Mouse (Mus musculus) embryonic facial prominence, embryonic 10.5 days (tissue): ENCODE measurements around the gene Shc1. TPM values are rescaled to one million over a fixed set of nuclear protein-coding genes. Genes with fewer than 3 reads are reported as not detected.

ENCODE experiments used
- DNase-seq: peaks from one replicate; pipeline ENCODE4 v3.0.0-alpha.2; 2017; ENCODE audit warnings: low spot score
- H3K27ac ChIP-seq: fragments of 300-500 bp; sonication (generic); replicated peaks from 2 replicates; pipeline ENCODE4 v1.5.1; 2016; ENCODE audit warnings: mild to moderate bottlenecking
- H3K27me3 ChIP-seq: fragments of 300-500 bp; sonication (generic); replicated peaks from 2 replicates; pipeline ENCODE4 v1.6.1; 2016; ENCODE audit warnings: low read depth, mild to moderate bottlenecking; ENCODE audit not compliant: poor library complexity, severe bottlenecking
- H3K36me3 ChIP-seq: fragments of 300-500 bp; sonication (generic); replicated peaks from 2 replicates; pipeline ENCODE4 v1.6.1; 2016; ENCODE audit warnings: mild to moderate bottlenecking, moderate library complexity
- H3K4me1 ChIP-seq: fragments of 300-500 bp; sonication (generic); 2 replicates; pipeline ENCODE4 v1.6.1; 2016
- H3K4me3 ChIP-seq: fragments of 300-500 bp; sonication (generic); 2 replicates; pipeline ENCODE4 v1.5.1; 2016; ENCODE audit warnings: mild to moderate bottlenecking, moderate library complexity
- H3K9me3 ChIP-seq: fragments of 300-500 bp; sonication (generic); 2 replicates; pipeline ENCODE4 v1.6.1; 2016; ENCODE audit warnings: mild to moderate bottlenecking
- WGBS: fragments of 180-500 bp; shearing (Covaris S2); methylation state at CpG from one replicate; pipeline ENCODE4 v1.1.7; 2016; 5-methylcytosine and 5-hydroxymethylcytosine counted together
- polyA plus RNA-seq: library from polyadenylated mRNA; unstranded; fragments of >200 nt; fragmentation: Nextera tagmentation; extraction: Ambion mirVana; gene quantifications from 2 replicates; pipeline ENCODE4 v1.2.1, GENCODE M21; 2016

Gene Shc1
- polyA plus RNA-seq, 1 experiment from 2014 or later, result 82.0 TPM

DNA sequence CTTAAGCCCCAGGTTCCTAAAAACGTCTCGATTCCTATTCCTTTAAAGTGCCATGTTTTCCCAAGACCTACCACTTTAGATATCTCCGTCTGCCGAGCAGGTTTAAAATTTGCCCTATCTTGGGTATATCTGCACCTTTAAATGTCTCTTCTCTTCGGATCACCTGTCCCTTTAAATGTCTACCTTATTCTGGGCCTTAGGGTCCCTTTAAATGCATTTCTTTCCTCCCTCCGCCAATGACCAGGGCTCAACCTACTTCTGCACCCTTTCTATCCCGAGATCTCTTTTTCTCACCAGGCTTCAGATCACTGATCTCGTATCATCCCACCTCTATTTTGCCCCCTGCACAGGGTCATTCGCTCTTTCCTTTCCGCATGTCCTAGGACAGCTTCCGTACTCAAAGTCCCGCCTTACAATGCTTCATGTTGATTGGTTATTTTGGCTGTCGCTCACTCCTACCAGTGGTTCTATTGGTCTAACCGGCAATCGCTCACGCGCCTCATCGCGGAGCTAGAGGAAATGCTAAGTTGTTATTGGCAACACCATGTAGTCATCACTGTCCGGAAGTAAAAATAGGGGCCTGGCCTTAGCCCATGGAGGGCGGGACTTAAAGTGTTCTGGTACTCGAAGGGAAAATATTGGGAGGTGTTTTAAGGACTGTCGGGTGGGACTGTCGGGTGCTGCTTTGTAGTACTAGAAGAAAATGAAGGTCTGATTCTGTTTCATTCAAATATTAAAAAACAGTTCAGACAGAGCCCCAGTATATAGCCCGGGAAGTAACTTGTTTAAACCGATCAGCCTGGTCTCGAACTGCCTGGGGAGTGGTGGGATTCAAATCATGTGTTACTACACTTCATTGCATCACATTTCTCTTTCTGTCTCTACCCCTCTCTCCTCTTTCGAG lies 6.5 kb upstream of the Shc1 start, which contains the start of gene Flad1:
TSS of gene Flad1 (minus strand) at position 381 of the 904 bp plus-strand sequence.
- Histone ChIP-seq H3K4me1 (peaks cover 17% of the 10 kb centered on the region), H3K27me3 (no peaks in the 10 kb centered on the region), H3K9me3 (no peaks in the 10 kb centered on the region), H3K4me3 (peak within 1 kb of the TSS; percentile 62), H3K27ac (peak within 1 kb of the TSS; percentile 62), H3K36me3 (peaks cover 61% of the 10 kb centered on the region)
- 6% methylated on average over 28 of the region's 28 CpGs for WGBS
- peak; percentile 95 for DNase-seq

DNA sequence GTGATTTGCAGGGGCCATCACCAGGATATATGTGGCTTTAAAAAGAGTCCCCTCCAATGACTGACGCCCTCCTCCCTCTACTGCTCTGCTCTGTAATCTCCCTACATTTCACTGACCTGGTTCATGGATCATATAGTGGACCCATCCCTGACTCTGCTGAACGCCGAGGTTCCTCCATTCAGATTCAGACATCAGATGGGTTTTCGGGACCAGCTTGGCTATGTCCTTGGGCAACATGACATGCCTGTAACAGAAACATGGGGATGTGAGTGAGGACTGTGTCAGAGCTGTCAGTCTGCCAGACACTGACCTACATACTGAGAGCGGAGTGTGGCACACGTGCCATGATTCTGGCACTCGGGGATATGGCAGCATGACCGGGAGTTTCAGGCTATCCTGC lies 2.1 kb upstream of the Shc1 start:
- no peaks in the 10 kb centered on the region for H3K27me3 ChIP-seq
- no peaks in the 10 kb centered on the region for H3K9me3 ChIP-seq
- peaks cover 40% of the 10 kb centered on the region for H3K36me3 ChIP-seq
- no peak overlapping the region for H3K27ac ChIP-seq
- no peak for DNase-seq
- H3K4me1 ChIP-seq, result peaks cover 34% of the 10 kb centered on the region
- WGBS, result 96% methylated on average over 8 of the region's 8 CpGs
- peak overlapping the region; percentile 76 for H3K4me3 ChIP-seq

DNA sequence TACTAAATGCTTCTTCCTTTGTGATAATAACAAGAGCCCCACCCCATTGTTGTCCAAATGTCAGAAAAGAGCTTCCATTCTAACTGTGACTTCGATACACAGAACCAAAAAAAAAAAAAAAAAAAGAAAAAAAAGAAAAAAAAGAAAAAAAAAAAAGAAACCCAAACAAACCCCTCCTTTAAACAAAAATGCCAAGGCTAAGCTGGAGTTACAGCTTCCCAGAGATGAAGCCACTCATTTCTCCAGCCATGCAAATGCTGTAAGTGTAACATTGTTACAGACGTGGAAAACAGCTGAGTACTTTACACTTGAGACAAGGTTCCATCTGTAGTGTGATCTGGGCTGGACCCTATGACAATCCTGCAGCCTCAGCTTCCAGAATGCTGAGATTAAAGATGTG lies 1.1 kb upstream of the Shc1 start:
- Histone ChIP-seq H3K4me1 (peaks cover 40% of the 10 kb centered on the region), H3K9me3 (no peaks in the 10 kb centered on the region), H3K27me3 (no peaks in the 10 kb centered on the region), H3K4me3 (peak overlapping the region; percentile 76), H3K36me3 (peaks cover 40% of the 10 kb centered on the region), H3K27ac (peak overlapping the region; percentile 92)
- 36% methylated on average over 2 of the region's 2 CpGs for WGBS
- DNase-seq, result no peak

DNA sequence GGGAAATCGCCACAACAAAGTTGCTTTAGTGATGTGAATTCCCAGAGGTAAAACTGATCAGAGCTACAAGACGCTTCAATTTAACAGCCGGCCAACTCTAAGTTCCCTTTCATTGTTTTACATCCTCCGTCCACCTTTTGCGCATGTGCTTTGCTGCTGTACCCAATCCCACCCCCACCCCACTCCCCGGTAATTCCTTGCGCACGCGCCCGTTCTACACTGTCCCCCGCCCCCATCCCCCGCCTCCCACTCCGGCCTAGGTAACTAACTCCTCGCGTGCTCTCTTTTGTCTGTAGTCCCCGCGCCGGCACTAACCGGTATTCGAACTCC lies 438 bp upstream of the Shc1 start:
- no peaks in the 10 kb centered on the region for H3K27me3 ChIP-seq
- under 1% methylated on average over 20 of the region's 20 CpGs for WGBS
- H3K9me3 ChIP-seq, result no peaks in the 10 kb centered on the region
- H3K4me1 ChIP-seq, result peaks cover 47% of the 10 kb centered on the region
- H3K36me3 ChIP-seq, result peaks cover 40% of the 10 kb centered on the region
- peak overlapping the region; percentile 92 for H3K27ac ChIP-seq
- DNase-seq, result no peak
- peak overlapping the region; percentile 76 for H3K4me3 ChIP-seq

DNA sequence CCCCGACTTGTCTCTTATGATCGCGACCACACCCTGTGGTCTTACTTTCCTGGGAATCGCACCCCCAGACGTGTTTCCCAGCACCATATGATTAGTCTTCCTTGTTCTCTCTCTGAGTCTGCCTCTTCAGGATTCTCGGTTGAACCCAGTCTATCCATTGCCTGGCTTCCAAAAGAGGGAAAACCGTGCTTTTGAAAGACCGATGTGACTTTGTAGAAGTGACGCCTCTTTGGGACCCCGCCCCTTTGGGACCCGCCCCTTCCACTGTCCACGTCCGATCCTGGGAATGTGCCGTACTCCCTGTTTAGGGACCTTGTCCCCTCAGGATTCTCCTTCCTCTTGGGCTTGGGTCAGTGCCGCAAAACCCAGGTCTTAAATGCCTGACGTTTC lies 613 bp downstream of the Shc1 start:
- WGBS, result under 1% methylated on average over 16 of the region's 16 CpGs
- Histone ChIP-seq H3K27me3 (no peaks in the 10 kb centered on the region), H3K9me3 (no peaks in the 10 kb centered on the region), H3K4me3 (peak overlapping the region; percentile 76), H3K4me1 (peaks cover 56% of the 10 kb centered on the region), H3K27ac (peak overlapping the region; percentile 92), H3K36me3 (peaks cover 40% of the 10 kb centered on the region)
- DNase-seq, result peak; percentile 88

DNA sequence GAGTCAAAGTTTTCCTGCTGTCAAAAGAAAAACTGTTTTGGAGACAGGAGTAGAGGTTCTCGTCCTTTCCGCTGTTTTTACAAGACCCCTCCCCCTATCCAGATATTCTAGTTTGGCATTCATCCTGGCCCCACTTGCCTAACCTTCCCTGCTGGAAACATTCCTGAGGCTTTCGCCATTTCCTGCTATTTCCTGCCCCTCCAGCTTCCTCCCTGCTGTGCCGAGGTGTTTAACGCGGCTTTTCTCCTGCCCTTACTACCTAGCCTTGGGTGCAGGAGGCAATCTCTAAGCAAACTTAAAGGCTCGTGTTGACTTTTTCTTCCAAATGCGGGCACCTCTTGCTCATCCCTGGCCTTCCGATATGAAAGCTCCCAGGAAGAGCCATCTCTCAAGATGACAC lies 1.3 kb downstream of the Shc1 start:
- DNase-seq, result peak; percentile 56

DNA sequence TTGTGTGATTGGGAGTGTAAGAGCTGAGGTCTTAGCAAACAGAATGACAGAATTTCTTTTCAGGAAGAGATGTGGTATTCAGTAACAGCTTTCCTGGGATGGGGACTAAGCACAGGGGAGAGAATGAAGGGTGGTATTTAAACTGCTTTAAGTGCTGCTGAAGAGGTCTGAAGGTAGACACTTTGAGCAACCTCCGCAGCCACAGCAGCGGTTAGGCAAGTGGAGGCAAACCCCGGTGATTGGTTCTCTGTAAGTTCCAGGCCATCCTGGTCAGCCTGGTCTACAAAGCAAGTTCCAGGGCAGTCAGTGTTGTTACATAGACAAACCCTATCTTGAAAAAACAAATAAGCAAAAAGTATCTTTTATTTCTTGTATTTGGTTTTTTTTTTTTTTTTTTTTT lies 1.7 kb downstream of the Shc1 start:
- WGBS, result 23% methylated on average over 3 of the region's 3 CpGs
- H3K4me1 ChIP-seq, result peaks cover 64% of the 10 kb centered on the region

More for the DNA sequence above, 1.3 kb downstream of the Shc1 start:
- Histone ChIP-seq H3K9me3 (no peaks in the 10 kb centered on the region), H3K4me1 (peaks cover 62% of the 10 kb centered on the region), H3K27me3 (no peaks in the 10 kb centered on the region), H3K36me3 (peaks cover 40% of the 10 kb centered on the region), H3K4me3 (peak overlapping the region; percentile 76), H3K27ac (peak overlapping the region; percentile 92)
- WGBS, result 2% methylated on average over 9 of the region's 9 CpGs

DNA sequence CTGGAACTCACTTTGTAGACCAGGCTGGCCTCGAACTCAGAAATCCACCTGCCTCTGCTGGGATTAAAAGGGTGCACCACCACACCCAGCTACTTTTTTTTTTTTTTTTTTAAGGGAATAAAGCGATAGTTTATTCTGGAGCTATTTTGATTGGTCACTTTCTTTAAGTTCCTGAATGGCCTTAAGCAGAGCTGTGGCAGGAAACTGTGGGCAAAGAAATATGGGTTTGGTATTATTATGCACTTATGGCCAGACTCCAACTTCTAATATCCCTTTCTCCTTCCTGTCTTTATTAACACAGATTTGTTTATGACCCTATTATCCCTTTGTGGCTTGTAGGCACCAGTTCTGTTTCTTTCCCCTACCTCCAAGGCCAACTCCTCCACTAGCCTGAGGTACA lies 2.2 kb downstream of the Shc1 start:
- Histone ChIP-seq H3K9me3 (no peaks in the 10 kb centered on the region), H3K4me3 (peak overlapping the region; percentile 65), H3K4me1 (peaks cover 64% of the 10 kb centered on the region), H3K27ac (peak overlapping the region; percentile 89), H3K36me3 (peaks cover 40% of the 10 kb centered on the region), H3K27me3 (no peaks in the 10 kb centered on the region)
- WGBS, result 59% methylated on average over 2 of the region's 2 CpGs
- no peak for DNase-seq

More for the DNA sequence above, 1.7 kb downstream of the Shc1 start:
- Histone ChIP-seq H3K36me3 (peaks cover 40% of the 10 kb centered on the region), H3K27ac (peak overlapping the region; percentile 92), H3K9me3 (no peaks in the 10 kb centered on the region), H3K27me3 (no peaks in the 10 kb centered on the region), H3K4me3 (peak overlapping the region; percentile 76)
- DNase-seq, result no peak

DNA sequence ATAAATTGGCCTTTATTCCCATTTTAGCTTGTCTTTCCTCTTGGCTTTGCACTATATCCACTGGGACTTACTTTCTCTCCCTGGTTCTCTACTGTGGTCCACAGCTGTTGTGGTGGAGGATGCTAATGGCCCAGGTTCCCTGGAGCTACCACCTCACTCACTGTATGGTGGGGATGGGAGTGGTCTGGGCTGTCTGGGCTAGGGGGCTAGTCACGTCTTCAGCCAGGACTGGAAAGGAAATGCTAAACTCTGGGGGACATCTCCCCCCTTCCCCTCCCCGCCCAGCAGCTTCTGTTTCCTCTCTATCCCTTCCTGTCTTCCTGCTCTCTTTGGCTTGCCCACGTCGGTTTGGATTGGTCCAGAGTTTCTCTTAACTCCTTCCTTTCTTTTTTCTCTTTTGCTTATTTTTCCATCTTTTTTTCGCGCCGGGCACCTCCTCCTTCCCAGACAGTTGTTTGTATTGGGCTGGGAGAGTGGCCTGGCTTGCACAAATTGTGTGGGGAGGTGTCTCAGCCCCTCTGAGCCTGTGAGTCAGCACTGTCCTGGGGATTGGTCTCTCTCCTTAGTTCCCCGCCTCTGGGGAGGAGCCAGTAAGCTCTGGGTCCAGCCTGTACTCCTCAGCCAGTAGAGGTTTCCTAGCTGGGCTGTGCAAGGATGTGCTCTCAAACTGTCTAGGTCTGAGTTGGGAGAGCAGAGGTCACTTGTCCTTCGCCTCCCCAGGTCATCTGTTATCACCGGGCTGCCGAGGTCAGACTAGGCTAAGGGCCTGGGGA lies 2.9 kb downstream of the Shc1 start:
- peak; percentile 81 for DNase-seq
- Histone ChIP-seq H3K4me1 (peaks cover 61% of the 10 kb centered on the region), H3K36me3 (peaks cover 39% of the 10 kb centered on the region), H3K9me3 (no peaks in the 10 kb centered on the region), H3K27me3 (no peaks in the 10 kb centered on the region), H3K27ac (peak overlapping the region; percentile 89), H3K4me3 (peak overlapping the region; percentile 65)
- WGBS, result 2% methylated on average over 11 of the region's 11 CpGs

DNA sequence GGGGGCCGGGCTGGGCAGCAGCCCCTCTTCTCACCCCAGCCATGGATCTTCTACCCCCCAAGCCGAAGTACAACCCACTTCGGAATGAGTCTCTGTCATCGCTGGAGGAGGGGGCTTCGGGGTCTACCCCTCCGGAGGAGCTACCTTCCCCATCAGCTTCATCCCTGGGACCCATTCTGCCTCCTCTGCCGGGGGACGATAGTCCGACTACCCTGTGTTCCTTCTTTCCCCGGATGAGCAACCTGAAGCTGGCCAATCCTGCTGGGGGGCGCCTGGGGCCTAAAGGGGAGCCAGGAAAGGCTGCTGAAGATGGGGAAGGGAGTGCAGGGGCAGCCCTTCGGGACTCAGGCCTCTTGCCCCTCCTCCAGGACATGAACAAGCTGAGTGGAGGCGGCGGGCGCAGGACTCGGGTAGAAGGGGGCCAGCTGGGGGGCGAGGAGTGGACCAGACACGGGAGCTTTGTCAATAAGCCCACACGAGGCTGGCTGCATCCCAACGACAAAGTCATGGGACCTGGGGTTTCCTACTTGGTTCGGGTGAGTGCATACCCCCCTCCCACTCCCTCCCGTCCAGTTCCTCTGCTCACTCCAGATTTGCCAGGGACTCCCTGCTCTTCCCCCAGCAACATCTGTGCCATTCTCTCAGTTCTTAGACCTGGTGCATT lies 3.7 kb downstream of the Shc1 start:
- Histone ChIP-seq H3K4me3 (peak overlapping the region; percentile 65), H3K36me3 (peaks cover 40% of the 10 kb centered on the region), H3K27ac (peak overlapping the region; percentile 89), H3K9me3 (no peaks in the 10 kb centered on the region), H3K27me3 (no peaks in the 10 kb centered on the region), H3K4me1 (peaks cover 54% of the 10 kb centered on the region)
- 5% methylated on average over 22 of the region's 22 CpGs for WGBS
- peak; percentile 32 for DNase-seq

DNA sequence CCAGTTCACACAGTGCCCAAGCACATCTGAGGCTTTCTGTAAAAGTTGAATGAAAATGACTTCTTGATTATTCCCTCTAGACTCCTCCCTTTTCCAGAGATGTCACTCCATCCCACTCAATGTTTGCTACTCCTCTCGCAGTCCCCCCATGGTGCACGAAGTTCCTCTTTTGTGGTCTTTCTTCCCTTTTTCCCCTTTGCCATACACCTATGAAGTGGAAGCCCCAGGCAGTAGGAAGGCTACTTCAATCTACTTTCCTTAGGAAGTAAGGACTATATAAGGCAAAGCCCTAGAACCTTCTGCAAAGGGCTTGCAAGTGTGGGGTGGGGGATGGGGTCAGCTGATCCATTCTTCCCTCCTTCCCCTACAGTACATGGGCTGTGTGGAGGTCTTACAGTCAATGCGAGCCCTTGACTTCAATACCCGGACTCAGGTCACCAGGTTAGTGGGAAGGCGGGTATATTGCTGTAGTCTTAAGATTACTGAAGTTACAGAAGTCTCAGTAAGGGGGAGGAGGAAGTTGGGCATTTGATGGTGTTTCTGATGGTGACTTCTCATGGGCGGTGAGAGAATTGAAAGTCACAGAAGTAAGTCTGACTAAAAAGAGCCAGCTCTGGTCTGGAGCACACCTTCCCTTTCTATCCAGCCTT lies 4.4 kb downstream of the Shc1 start:
- no peaks in the 10 kb centered on the region for H3K27me3 ChIP-seq
- H3K9me3 ChIP-seq, result no peaks in the 10 kb centered on the region
- peak overlapping the region; percentile 65 for H3K4me3 ChIP-seq
- no peak for DNase-seq
- H3K36me3 ChIP-seq, result peaks cover 46% of the 10 kb centered on the region
- WGBS, result 73% methylated on average over 6 of the region's 6 CpGs
- H3K27ac ChIP-seq, result peak overlapping the region; percentile 89
- H3K4me1 ChIP-seq, result peaks cover 54% of the 10 kb centered on the region
